Mouse (Mus musculus) stomach, postnatal 0 days (tissue): ENCODE results near the gene Rufy1. TPM values are rescaled to one million over a fixed set of nuclear protein-coding genes. Genes with fewer than 3 reads are reported as not detected.
"Not testable (repeated sequence)": the region's sequence is repeated elsewhere in the genome, so short reads cannot be mapped to it uniquely, and the experiment has no call there.

Experiments
- ATAC-seq: fragments of 200-750 bp; cut with Nextera tagmentation; 2 replicates; pipeline ENCODE4 v1.8.0; 2017; ENCODE audit not compliant: low FRiP score, low TSS enrichment
- DNase-seq: peaks from one replicate; pipeline ENCODE4 v3.0.0-alpha.2; 2016; ENCODE audit warnings: low spot score
- H3K27ac ChIP-seq: fragments of 300-500 bp; sonication (generic); replicated peaks from 2 replicates; pipeline ENCODE4 v1.5.1; 2014; ENCODE audit warnings: mild to moderate bottlenecking, control low read depth
- H3K27me3 ChIP-seq: fragments of 300-500 bp; sonication (generic); 2 replicates; pipeline ENCODE4 v1.6.1; 2014; ENCODE audit warnings: low read length; ENCODE audit not compliant: control insufficient read depth, insufficient read depth
- H3K36me3 ChIP-seq: fragments of 300-500 bp; sonication (generic); 2 replicates; pipeline ENCODE4 v1.6.1; 2014; ENCODE audit warnings: low read length, mixed read lengths; ENCODE audit not compliant: control insufficient read depth, insufficient read depth
- H3K4me1 ChIP-seq: fragments of 300-500 bp; sonication (generic); replicated peaks from 2 replicates; pipeline ENCODE4 v1.6.1; 2014; ENCODE audit warnings: antibody characterized with exemption; ENCODE audit not compliant: control insufficient read depth, insufficient read depth
- H3K4me2 ChIP-seq: fragments of 300-500 bp; sonication (generic); replicated peaks from 2 replicates; pipeline ENCODE4 v1.6.1; 2014; ENCODE audit warnings: low read depth, mild to moderate bottlenecking, control low read depth, moderate library complexity
- H3K4me3 ChIP-seq: fragments of 300-500 bp; sonication (generic); 2 replicates; pipeline ENCODE4 v1.5.1; 2014; ENCODE audit warnings: low read depth, low read length, control low read depth
- H3K9ac ChIP-seq: fragments of 300-500 bp; sonication (generic); 2 replicates; pipeline ENCODE4 v1.6.1; 2014; ENCODE audit warnings: mild to moderate bottlenecking, low read length, control low read depth, mixed read lengths
- H3K9me3 ChIP-seq: fragments of 300-500 bp; sonication (generic); 2 replicates; pipeline ENCODE4 v1.6.1; 2016; ENCODE audit warnings: low read length; ENCODE audit not compliant: control insufficient read depth
- CTCF ChIP-seq: IDR thresholded peaks from 2 replicates; pipeline ENCODE4 v1.5.1; 2016; ENCODE audit warnings: antibody characterized with exemption, low read depth, mild to moderate bottlenecking, moderate library complexity
- EP300 ChIP-seq: optimal IDR thresholded peaks from 2 replicates; pipeline ENCODE3; 2016; ENCODE audit warnings: antibody characterized with exemption
- WGBS: fragments of 180-500 bp; shearing (Covaris S2); extraction: QIAGEN DNeasy Blood & Tissue Kit; methylation state at CpG from one replicate; pipeline ENCODE4 v1.1.7; 2014; 5-methylcytosine and 5-hydroxymethylcytosine counted together
- polyA plus RNA-seq: library from polyadenylated mRNA; unstranded; fragments of >200 nt; fragmentation: Nextera tagmentation; extraction: Ambion mirVana; gene quantifications from 2 replicates; pipeline ENCODE4 v1.2.1, GENCODE M21; 2015

The Rufy1 gene
- polyA plus RNA-seq, 1 experiment from 2014 or later = 18.7 TPM

- Histone ChIP-seq H3K27me3 (no peaks in the 10 kb centered on the region), H3K9ac (no peak overlapping the region), H3K4me1 (no peaks in the 10 kb centered on the region), H3K4me3 (no peak overlapping the region), H3K27ac (no peak overlapping the region), H3K36me3 (no peaks in the 10 kb centered on the region), H3K4me2 (no peak overlapping the region), H3K9me3 (no peaks in the 10 kb centered on the region)
- TF ChIP-seq EP300 = no peak
- DNase-seq = no peak
- WGBS = 64% methylated on average over 5 of the region's 5 CpGs
- ATAC-seq = 0 out of 2 replicates have a peak, but pooled peaks have one; percentile 33
Observed at GRCm38 (mm10) chr11:50369360-50369911, 61.5 kb downstream of the Rufy1 start.

GRCm38 (mm10) chr11:50367531-50367930 is 63.4 kb downstream of the Rufy1 start:
- Histone ChIP-seq H3K36me3 (no peaks in the 10 kb centered on the region), H3K4me2 (no peak overlapping the region), H3K27me3 (no peaks in the 10 kb centered on the region), H3K4me1 (no peaks in the 10 kb centered on the region), H3K9me3 (no peaks in the 10 kb centered on the region), H3K9ac (no peak overlapping the region), H3K4me3 (no peak overlapping the region), H3K27ac (no peak overlapping the region)
- TF ChIP-seq EP300 (no peak), CTCF (no peak)
- DNase-seq = no peak
- no peak for ATAC-seq
- 91% methylated on average over 9 of the region's 9 CpGs for WGBS

GRCm38 (mm10) chr11:50365322-50365721 is 65.6 kb downstream of the Rufy1 start:
- DNase-seq = no peak
- Histone ChIP-seq H3K27me3 (no peaks in the 10 kb centered on the region), H3K4me3 (no peak overlapping the region), H3K9me3 (no peaks in the 10 kb centered on the region), H3K4me1 (no peaks in the 10 kb centered on the region), H3K36me3 (no peaks in the 10 kb centered on the region), H3K4me2 (no peak overlapping the region), H3K27ac (no peak overlapping the region), H3K9ac (no peak overlapping the region)
- ATAC-seq = no peak
- TF ChIP-seq EP300 (no peak), CTCF (no peak)

- TF ChIP-seq CTCF = peak; percentile 92
- no peak for TF ChIP-seq EP300
- Histone ChIP-seq H3K27ac (no peak overlapping the region), H3K27me3 (no peaks in the 10 kb centered on the region), H3K9ac (no peak overlapping the region), H3K9me3 (no peaks in the 10 kb centered on the region), H3K36me3 (no peaks in the 10 kb centered on the region), H3K4me1 (no peaks in the 10 kb centered on the region), H3K4me3 (no peak overlapping the region), H3K4me2 (no peak overlapping the region)
- peak; percentile 61; the same call in 1 of the 2 replicates for ATAC-seq
- 3% methylated on average over 4 of the region's 4 CpGs for WGBS
- peak; percentile 72 for DNase-seq
Observed at GRCm38 (mm10) chr11:50364548-50364947, 66.4 kb downstream of the Rufy1 start.

- WGBS = 76% methylated on average over 1 of the region's 1 CpGs
- H3K27ac ChIP-seq, H3K36me3 ChIP-seq, DNase-seq, ATAC-seq, H3K4me3 ChIP-seq, H3K27me3 ChIP-seq, H3K9me3 ChIP-seq, H3K9ac ChIP-seq, H3K4me2 ChIP-seq, H3K4me1 ChIP-seq: not testable (repeated sequence)
Observed at GRCm38 (mm10) chr11:50361282-50361681, 69.6 kb downstream of the Rufy1 start.

- Histone ChIP-seq H3K4me2 (peak overlapping the region; percentile 93), H3K4me1 (no peaks in the 10 kb centered on the region; the same call in 1 of the 2 replicates), H3K27ac (0 out of 2 replicates have a peak overlapping the region, but pooled peaks have one; percentile 24), H3K36me3 (no peaks in the 10 kb centered on the region), H3K27me3 (no peaks in the 10 kb centered on the region), H3K9ac (peak overlapping the region; percentile 69), H3K9me3 (no peaks in the 10 kb centered on the region), H3K4me3 (peak overlapping the region; percentile 59)
- peak; percentile 67 for DNase-seq
- TF ChIP-seq EP300 (no peak), CTCF (peak; percentile 16; the same call in 1 of the 2 replicates)
- WGBS = 2% methylated on average over 74 of the region's 74 CpGs
- peak; percentile 62 for ATAC-seq
Observed at GRCm38 (mm10) chr11:50358950-50359861, 71.7 kb downstream of the Rufy1 start.
